ENCODE assay signal across 13 mouse cellular contexts in the genomic region with DNA sequence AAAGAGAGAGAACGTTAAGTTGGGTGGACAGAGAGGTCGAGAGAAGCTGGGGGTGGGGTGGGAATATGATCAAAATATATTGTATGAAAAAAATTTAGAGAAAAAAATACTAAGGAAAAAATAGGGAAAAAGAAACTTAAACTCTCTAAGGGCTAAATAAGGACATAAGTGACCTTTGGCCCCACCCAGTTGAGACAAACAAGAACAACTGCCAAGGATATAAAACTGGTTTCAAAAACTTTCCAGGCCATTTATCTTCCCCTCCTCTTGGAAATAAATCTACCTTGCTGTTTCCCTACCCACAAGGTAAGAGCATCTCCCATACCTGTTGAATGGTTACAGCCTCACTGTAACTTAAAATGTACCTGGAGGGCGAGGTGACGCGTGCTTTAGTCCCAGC.
"Had no signal": no experiment of that assay in that cellular context is flagged by ENCODE, and none has a peak within 500 bp of the region (broad histone marks: within the 10 kb centered on the region; RNA-seq: fewer than 3 reads in every experiment).

No protein-coding gene starts in this region.

- H3K4me3 ChIP-seq: layer of hippocampus, adult 2 months; limb, embryonic 10.5 days; midbrain, embryonic 10.5 days; myocyte; neural tube, embryonic 15.5 days had no signal

- H3K4me2 ChIP-seq: lung, embryonic 14.5 days; neural tube, embryonic 15.5 days had no signal

- H3K9me3 ChIP-seq: limb, embryonic 10.5 days; midbrain, embryonic 10.5 days; neural tube, embryonic 15.5 days had no signal

- H3K36me3 ChIP-seq: limb, embryonic 10.5 days; midbrain, embryonic 10.5 days; neural tube, embryonic 15.5 days had no signal

- DNase-seq: lung, embryonic 14.5 days; lung, postnatal 10 days; lung, postnatal 4 days; midbrain, embryonic 14.5 days; spleen, adult 18-20 months; thymus, postnatal 4 days had no signal

- H3K27ac ChIP-seq: layer of hippocampus, adult 2 months; limb, embryonic 10.5 days; liver, embryonic 14.5 days; midbrain, embryonic 10.5 days; neural tube, embryonic 15.5 days had no signal

- ATAC-seq: hindbrain, embryonic 16.5 days had no signal

- H3K27me3 ChIP-seq: neural tube, embryonic 15.5 days had no signal

- H3K9ac ChIP-seq: liver, embryonic 14.5 days; lung, embryonic 14.5 days; neural tube, embryonic 15.5 days had no signal
